11 mouse cellular contexts compared by ENCODE assay signal in the genomic region with DNA sequence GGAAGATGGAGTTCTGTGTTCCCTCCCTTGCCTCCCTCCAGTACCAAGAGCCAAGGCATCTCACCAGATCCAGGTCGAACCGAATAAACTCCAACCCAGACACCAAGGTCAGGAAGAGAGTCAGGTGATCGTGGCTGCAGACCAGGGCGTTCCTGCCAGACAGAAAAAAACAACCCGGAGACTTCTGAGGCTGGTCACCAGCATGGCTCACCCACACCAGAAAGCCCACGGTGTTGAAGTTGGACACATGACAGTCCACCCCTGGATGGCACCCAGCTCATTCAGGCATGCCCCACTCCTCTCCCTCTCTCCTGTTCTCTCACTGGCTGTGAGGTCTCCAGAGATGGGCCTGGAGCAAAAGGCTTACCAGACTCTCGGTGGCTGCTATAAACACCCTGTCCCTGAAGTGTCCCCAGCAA. TPM values are rescaled to one million over a fixed set of nuclear protein-coding genes. Genes with fewer than 3 reads are reported as not detected.
DNase-seq lines count a peak whose midpoint lies in the region; ATAC-seq and TF ChIP-seq lines count a peak whose summit lies in the region.
"Had no signal": no experiment of that assay in that cellular context is flagged by ENCODE, and none has a peak within 500 bp of the region (broad histone marks: within the 10 kb centered on the region; RNA-seq: fewer than 3 reads in every experiment).

No protein-coding gene starts in this region.

- no peak overlapping the region for H3K4me3 ChIP-seq in forebrain, postnatal 0 days (ENCODE audit: low read depth, low read length)
- H3K4me3 ChIP-seq: embryonic facial prominence, embryonic 12.5 days; stomach, embryonic 15.5 days had no signal

- no peaks in the 10 kb centered on the region for H3K9me3 ChIP-seq in forebrain, postnatal 0 days (ENCODE audit: low read length)
- H3K9me3 ChIP-seq: embryonic facial prominence, embryonic 12.5 days; stomach, embryonic 15.5 days had no signal

- ATAC-seq in forebrain, postnatal 0 days, result no peak
- no peak for ATAC-seq in megakaryocyte-erythroid progenitor cell, adult 5-6 weeks (replicated peaks; ENCODE audit: low FRiP score, low TSS enrichment, poor library complexity, severe bottlenecking)
- ATAC-seq: liver, postnatal 0 days had no signal

- peaks cover 50% of the 10 kb centered on the region for H3K36me3 ChIP-seq in forebrain, postnatal 0 days (ENCODE audit: insufficient read depth)

- no peaks in the 10 kb centered on the region for H3K27me3 ChIP-seq in forebrain, postnatal 0 days (ENCODE audit: insufficient read depth, low read length)
- H3K27me3 ChIP-seq: embryonic facial prominence, embryonic 12.5 days; stomach, embryonic 15.5 days had no signal

- WGBS in forebrain, postnatal 0 days, result 87% methylated on average over 7 of the region's 7 CpGs

- peak; percentile 35 to 50 for DNase-seq in gastrocnemius, adult 8-10 months (ENCODE audit: low spot score in 2 of 2)
- no peak for DNase-seq in gastrocnemius, postnatal 10 days
- DNase-seq in ovary, adult 18-20 months (ENCODE audit: low spot score), result peak; percentile 55
- no peak for DNase-seq in ovary, postnatal 14 days (ENCODE audit: low spot score)
- DNase-seq in heart, postnatal 14 days, result peak; percentile 50 to 63
- DNase-seq in embryo, embryonic 9.5 days (ENCODE audit: extremely low spot score), result no peak
- DNase-seq in forebrain, postnatal 0 days, result no peak
- DNase-seq: liver, postnatal 0 days had no signal

- no peak overlapping the region for H3K9ac ChIP-seq in forebrain, postnatal 0 days
- H3K9ac ChIP-seq: embryonic facial prominence, embryonic 12.5 days; liver, postnatal 0 days; stomach, embryonic 15.5 days had no signal

- H3K4me1 ChIP-seq in forebrain, postnatal 0 days (ENCODE audit: insufficient read depth), result no peaks in the 10 kb centered on the region

- intact Hi-C loops in heart, postnatal 14 days (cut with DNase I), result no loop called here

- TF ChIP-seq CTCF in forebrain, postnatal 0 days (IDR thresholded peaks at IDR 0.05; ENCODE audit: low read depth), result no peak

- no peak overlapping the region for H3K4me2 ChIP-seq in forebrain, postnatal 0 days (ENCODE audit: low read depth)
- H3K4me2 ChIP-seq: embryonic facial prominence, embryonic 12.5 days; stomach, embryonic 15.5 days had no signal

- H3K27ac ChIP-seq in forebrain, postnatal 0 days (ENCODE audit: low read depth, low read length), result no peak overlapping the region
- H3K27ac ChIP-seq: embryonic facial prominence, embryonic 12.5 days; stomach, embryonic 15.5 days had no signal

RNA-seq across cellular contexts. Expression of a gene that starts 17.7 kb away (rescaled TPM):
- total RNA-seq in gastrocnemius, adult 8-10 months (2022), result 10 to 100 TPM in 3 of 4 experiments, 1 to 10 TPM in 1; 9.2 to 14.0 (median 12.3) TPM
- 10 to 100 TPM; 10.5 to 12.8 TPM for total RNA-seq in gastrocnemius, postnatal 10 days (2021)
- total RNA-seq in heart, postnatal 14 days (2021), result 100 to 1,000 TPM; 121 TPM
- 4.0 and 4.8 TPM in 2 replicates for total RNA-seq in forebrain, postnatal 0 days (2014; rRNA removed)
- polyA plus RNA-seq in forebrain, postnatal 0 days (2015; fragmentation: Nextera tagmentation; extraction: Ambion mirVana), result 0.72 and 1.1 TPM in 2 replicates
- not detected in 2 replicates for total RNA-seq in megakaryocyte-erythroid progenitor cell, adult 5-6 weeks (2014; fragmentation: Nextera tagmentation)
- 0.65 TPM in 1 of 2 replicates, not detected in the other for total RNA-seq in megakaryocyte-erythroid progenitor cell, adult 5-6 weeks (2017)
- polyA plus RNA-seq: embryonic facial prominence, embryonic 12.5 days had no signal

RNA-seq across cellular contexts. Expression of a gene that starts 22.9 kb away (rescaled TPM):
- total RNA-seq in gastrocnemius, adult 8-10 months (2022), result under 1 TPM; 0.16 to 0.46 (median 0.31) TPM
- 1 to 10 TPM; 1.7 to 2.2 TPM for total RNA-seq in gastrocnemius, postnatal 10 days (2021)
- 10 to 100 TPM; 30.1 to 35.4 TPM for total RNA-seq in heart, postnatal 14 days (2021)
- total RNA-seq in forebrain, postnatal 0 days (2014; rRNA removed), result 0.33 and 0.54 TPM in 2 replicates
- 0.21 and 0.24 TPM in 2 replicates for polyA plus RNA-seq in forebrain, postnatal 0 days (2015; fragmentation: Nextera tagmentation; extraction: Ambion mirVana)
- total RNA-seq in megakaryocyte-erythroid progenitor cell, adult 5-6 weeks (2014; fragmentation: Nextera tagmentation), result 0.37 TPM in 1 of 2 replicates, not detected in the other
- total RNA-seq in megakaryocyte-erythroid progenitor cell, adult 5-6 weeks (2017), result 0.52 and 0.57 TPM in 2 replicates

RNA-seq across cellular contexts. Expression of a gene that starts 23.3 kb away (rescaled TPM):
- 10 to 100 TPM; 25.0 to 32.5 (median 30.2) TPM for total RNA-seq in gastrocnemius, adult 8-10 months (2022)
- 10 to 100 TPM; 26.8 to 29.3 TPM for total RNA-seq in gastrocnemius, postnatal 10 days (2021)
- 100 to 1,000 TPM; 101 to 103 TPM for total RNA-seq in heart, postnatal 14 days (2021)
- 27.3 and 33.7 TPM in 2 replicates for total RNA-seq in forebrain, postnatal 0 days (2014; rRNA removed)
- polyA plus RNA-seq in forebrain, postnatal 0 days (2015; fragmentation: Nextera tagmentation; extraction: Ambion mirVana), result 5.0 and 5.6 TPM in 2 replicates
- total RNA-seq in megakaryocyte-erythroid progenitor cell, adult 5-6 weeks (2014; fragmentation: Nextera tagmentation), result 7.7 and 16.9 TPM in 2 replicates
- 4.9 and 22.4 TPM in 2 replicates for total RNA-seq in megakaryocyte-erythroid progenitor cell, adult 5-6 weeks (2017)

RNA-seq across cellular contexts. Expression of a gene that starts 35.5 kb away (rescaled TPM):
- 1 to 10 TPM in 2 of 4 experiments, under 1 TPM in 2; 0.46 to 2.2 (median 0.94) TPM for total RNA-seq in gastrocnemius, adult 8-10 months (2022)
- 1 to 10 TPM; 3.8 to 6.6 TPM for total RNA-seq in gastrocnemius, postnatal 10 days (2021)
- 100 to 1,000 TPM; 299 to 338 TPM for total RNA-seq in heart, postnatal 14 days (2021)
- total RNA-seq in forebrain, postnatal 0 days (2014; rRNA removed), result 20.8 and 22.3 TPM in 2 replicates
- 24.9 and 26.1 TPM in 2 replicates for polyA plus RNA-seq in forebrain, postnatal 0 days (2015; fragmentation: Nextera tagmentation; extraction: Ambion mirVana)
- total RNA-seq in megakaryocyte-erythroid progenitor cell, adult 5-6 weeks (2014; fragmentation: Nextera tagmentation), result not detected in 2 replicates
- not detected in 2 replicates for total RNA-seq in megakaryocyte-erythroid progenitor cell, adult 5-6 weeks (2017)

RNA-seq across cellular contexts. Expression of a gene that starts 44.0 kb away (rescaled TPM):
- total RNA-seq in gastrocnemius, adult 8-10 months (2022), result 10 to 100 TPM in 2 of 4 experiments, 1 to 10 TPM in 2; 6.0 to 12.0 (median 9.2) TPM
- 1 to 10 TPM; 2.8 to 5.5 TPM for total RNA-seq in gastrocnemius, postnatal 10 days (2021)
- not detected for total RNA-seq in heart, postnatal 14 days (2021)
- total RNA-seq in forebrain, postnatal 0 days (2014; rRNA removed), result 3.1 and 4.8 TPM in 2 replicates
- polyA plus RNA-seq in forebrain, postnatal 0 days (2015; fragmentation: Nextera tagmentation; extraction: Ambion mirVana), result 0.36 and 0.53 TPM in 2 replicates
- 19.1 and 23.4 TPM in 2 replicates for total RNA-seq in megakaryocyte-erythroid progenitor cell, adult 5-6 weeks (2014; fragmentation: Nextera tagmentation)
- total RNA-seq in megakaryocyte-erythroid progenitor cell, adult 5-6 weeks (2017), result 17.1 and 26.1 TPM in 2 replicates
- polyA plus RNA-seq: embryonic facial prominence, embryonic 12.5 days; liver, postnatal 0 days; stomach, embryonic 15.5 days had no signal

Comparison
In these comparisons a context has a peak if more than half of its experiments do, and no peak if none do; other contexts are left out.
1. DNase-seq: peak in gastrocnemius, adult 8-10 months (2 of 2), ovary, adult 18-20 months (single experiment) and heart, postnatal 14 days (2 of 2); none in gastrocnemius, postnatal 10 days (single experiment), ovary, postnatal 14 days (single experiment), embryo, embryonic 9.5 days (single experiment) and forebrain, postnatal 0 days (single experiment).
2. RNA of a gene that starts 17.7 kb away (total RNA-seq): 121 TPM in heart, postnatal 14 days; 9.2 to 14.0 TPM in gastrocnemius, adult 8-10 months, 10.5 to 12.8 TPM in gastrocnemius, postnatal 10 days, 4.0 to 4.8 TPM in forebrain, postnatal 0 days and 0.65 TPM in megakaryocyte-erythroid progenitor cell, adult 5-6 weeks; every median in the first group is over 4 times any median in the second.
3. RNA of a gene that starts 22.9 kb away (total RNA-seq): 30.1 to 35.4 TPM in heart, postnatal 14 days; 1.7 to 2.2 TPM in gastrocnemius, postnatal 10 days, 0.37 to 0.57 TPM in megakaryocyte-erythroid progenitor cell, adult 5-6 weeks, 0.16 to 0.46 TPM in gastrocnemius, adult 8-10 months and 0.33 to 0.54 TPM in forebrain, postnatal 0 days; every median in the first group is over 4 times any median in the second.